Mouse (Mus musculus): ENCODE measurements around the gene Slc39a3. TPM values are rescaled to one million over a fixed set of nuclear protein-coding genes. Genes with fewer than 3 reads are reported as not detected.
"Not testable (repeated sequence)": the region's sequence is repeated elsewhere in the genome, so short reads cannot be mapped to it uniquely, and the experiment has no call there.

Gene Slc39a3
- polyA plus RNA-seq, 1 experiment from 2014 or later, result 20.0 TPM

GRCm38 (mm10) chr10:80998778-80999177 lies 38.4 kb downstream of the Slc39a3 start:
- H3K4me1 ChIP-seq, result peaks cover 15% of the 10 kb centered on the region
- no peaks in the 10 kb centered on the region for H3K36me3 ChIP-seq
- H3K4me3 ChIP-seq, result no peak overlapping the region
- no peaks in the 10 kb centered on the region for H3K9me3 ChIP-seq
- no peak overlapping the region for H3K4me2 ChIP-seq (replicated peaks)
- ATAC-seq (ENCODE audit: low FRiP score, low read depth), result no peak; the same call in 1 of the 2 replicates
- H3K9ac ChIP-seq, result no peak overlapping the region
- peaks cover 37% of the 10 kb centered on the region for H3K27me3 ChIP-seq
- H3K27ac ChIP-seq, result no peak overlapping the region
- WGBS, result 16% methylated on average over 12 of the region's 12 CpGs

GRCm38 (mm10) chr10:80998021-80998420 lies 39.2 kb downstream of the Slc39a3 start:
- peak overlapping the region; percentile 43 for H3K9ac ChIP-seq
- peaks cover 45% of the 10 kb centered on the region for H3K27me3 ChIP-seq
- ATAC-seq (ENCODE audit: low FRiP score, low read depth), result no peak
- no peak overlapping the region for H3K4me2 ChIP-seq (replicated peaks)
- peaks cover 15% of the 10 kb centered on the region for H3K4me1 ChIP-seq
- H3K4me3 ChIP-seq, result no peak overlapping the region
- H3K36me3 ChIP-seq, result no peaks in the 10 kb centered on the region
- H3K27ac ChIP-seq, result no peak overlapping the region
- H3K9me3 ChIP-seq, result no peaks in the 10 kb centered on the region
- 45% methylated on average over 14 of the region's 14 CpGs for WGBS

- Histone ChIP-seq H3K36me3 (no peaks in the 10 kb centered on the region), H3K4me2 (replicated peaks) (no peak overlapping the region), H3K9ac (no peak overlapping the region), H3K4me1 (peaks cover 15% of the 10 kb centered on the region), H3K27ac (no peak overlapping the region), H3K4me3 (no peak overlapping the region), H3K27me3 (peaks cover 45% of the 10 kb centered on the region), H3K9me3 (no peaks in the 10 kb centered on the region)
- 85% methylated on average over 8 of the region's 8 CpGs for WGBS
- ATAC-seq (ENCODE audit: low FRiP score, low read depth), result no peak
These were observed 39.9 kb downstream of the Slc39a3 start for GRCm38 (mm10) chr10:80997332-80997731.

GRCm38 (mm10) chr10:80996501-80996900 lies 40.7 kb downstream of the Slc39a3 start:
- Histone ChIP-seq H3K36me3 (no peaks in the 10 kb centered on the region), H3K9me3 (no peaks in the 10 kb centered on the region), H3K4me1 (peaks cover 15% of the 10 kb centered on the region), H3K9ac (no peak overlapping the region), H3K4me3 (no peak overlapping the region), H3K4me2 (replicated peaks) (no peak overlapping the region), H3K27ac (no peak overlapping the region), H3K27me3 (peaks cover 45% of the 10 kb centered on the region)
- WGBS, result 91% methylated on average over 8 of the region's 8 CpGs
- ATAC-seq (ENCODE audit: low FRiP score, low read depth), result no peak

GRCm38 (mm10) chr10:80995091-80995632 lies 42.1 kb downstream of the Slc39a3 start:
- H3K4me1 ChIP-seq, result peaks cover 11% of the 10 kb centered on the region
- 12% methylated on average over 21 of the region's 21 CpGs for WGBS
- H3K27ac ChIP-seq, result no peak overlapping the region
- H3K9me3 ChIP-seq, result no peaks in the 10 kb centered on the region
- 0 out of 2 replicates have a peak overlapping the region, but pooled peaks have one; percentile 25 for H3K9ac ChIP-seq
- H3K27me3 ChIP-seq, result peaks cover 42% of the 10 kb centered on the region
- H3K4me2 ChIP-seq (replicated peaks), result peak overlapping the region; percentile 44
- no peaks in the 10 kb centered on the region for H3K36me3 ChIP-seq
- peak; percentile 39; the same call in 1 of the 2 replicates for ATAC-seq (ENCODE audit: low FRiP score, low read depth)
- peak overlapping the region; percentile 12; the same call in 1 of the 2 replicates for H3K4me3 ChIP-seq

- WGBS, result 49% methylated on average over 4 of the region's 4 CpGs
- Histone ChIP-seq H3K9me3 (no peaks in the 10 kb centered on the region), H3K27me3 (peaks cover 41% of the 10 kb centered on the region), H3K9ac (0 out of 2 replicates have a peak overlapping the region, but pooled peaks have one; percentile 25), H3K4me3 (0 out of 2 replicates have a peak overlapping the region, but pooled peaks have one; percentile 12), H3K36me3 (no peaks in the 10 kb centered on the region), H3K4me1 (peaks cover 9% of the 10 kb centered on the region), H3K27ac (no peak overlapping the region), H3K4me2 (replicated peaks) (peak overlapping the region; percentile 44; the same call in 1 of the 2 replicates)
- ATAC-seq (ENCODE audit: low FRiP score, low read depth), result no peak
These were observed 42.6 kb downstream of the Slc39a3 start for GRCm38 (mm10) chr10:80994621-80995020.

- no peak overlapping the region for H3K4me3 ChIP-seq
- H3K27me3 ChIP-seq, result peaks cover 35% of the 10 kb centered on the region
- no peak for ATAC-seq (ENCODE audit: low FRiP score, low read depth)
- H3K9ac ChIP-seq, result peak overlapping the region; percentile 20; the same call in 1 of the 2 replicates
- H3K36me3 ChIP-seq, result no peaks in the 10 kb centered on the region
- no peak overlapping the region for H3K27ac ChIP-seq
- no peak overlapping the region for H3K4me2 ChIP-seq (replicated peaks)
- peaks cover 3% of the 10 kb centered on the region; the same call in 1 of the 2 replicates for H3K4me1 ChIP-seq
- 73% methylated on average over 5 of the region's 5 CpGs for WGBS
- no peaks in the 10 kb centered on the region for H3K9me3 ChIP-seq
These were observed 44.0 kb downstream of the Slc39a3 start for GRCm38 (mm10) chr10:80993276-80993675.

- Histone ChIP-seq H3K36me3 (no peaks in the 10 kb centered on the region), H3K4me3 (no peak overlapping the region), H3K9ac (no peak overlapping the region), H3K4me2 (replicated peaks) (no peak overlapping the region), H3K9me3 (no peaks in the 10 kb centered on the region), H3K27me3 (peaks cover 31% of the 10 kb centered on the region), H3K27ac (no peak overlapping the region), H3K4me1 (peaks cover 9% of the 10 kb centered on the region)
- 89% methylated on average over 1 of the region's 1 CpGs for WGBS
- no peak for ATAC-seq (ENCODE audit: low FRiP score, low read depth)
These were observed 45.3 kb downstream of the Slc39a3 start for GRCm38 (mm10) chr10:80991945-80992344.

GRCm38 (mm10) chr10:80991007-80991406 lies 46.2 kb downstream of the Slc39a3 start:
- no peaks in the 10 kb centered on the region for H3K36me3 ChIP-seq
- H3K27ac ChIP-seq, result no peak overlapping the region
- no peak for ATAC-seq (ENCODE audit: low FRiP score, low read depth)
- peaks cover 9% of the 10 kb centered on the region for H3K4me1 ChIP-seq
- WGBS, result 14% methylated on average over 3 of the region's 3 CpGs
- H3K9me3 ChIP-seq, result no peaks in the 10 kb centered on the region
- H3K4me3 ChIP-seq, result no peak overlapping the region
- no peak overlapping the region for H3K4me2 ChIP-seq (replicated peaks)
- peaks cover 39% of the 10 kb centered on the region for H3K27me3 ChIP-seq
- H3K9ac ChIP-seq, result no peak overlapping the region

- Histone ChIP-seq H3K4me3 (no peak overlapping the region), H3K9me3 (no peaks in the 10 kb centered on the region), H3K9ac (no peak overlapping the region), H3K4me2 (replicated peaks) (no peak overlapping the region), H3K27ac (no peak overlapping the region), H3K36me3 (no peaks in the 10 kb centered on the region), H3K4me1 (peaks cover 14% of the 10 kb centered on the region), H3K27me3 (peaks cover 45% of the 10 kb centered on the region)
- 77% methylated on average over 7 of the region's 7 CpGs for WGBS
- no peak for ATAC-seq (ENCODE audit: low FRiP score, low read depth)
These were observed 46.8 kb downstream of the Slc39a3 start for GRCm38 (mm10) chr10:80990406-80990805.

GRCm38 (mm10) chr10:80989854-80990253 lies 47.4 kb downstream of the Slc39a3 start:
- H3K4me2 ChIP-seq (replicated peaks); H3K9ac ChIP-seq; H3K36me3 ChIP-seq; H3K27ac ChIP-seq; H3K9me3 ChIP-seq; H3K4me3 ChIP-seq; ATAC-seq (ENCODE audit: low FRiP score, low read depth): not testable (repeated sequence)
- Histone ChIP-seq H3K4me1 (peaks cover 14% of the 10 kb centered on the region), H3K27me3 (peaks cover 51% of the 10 kb centered on the region)
- 63% methylated on average over 4 of the region's 4 CpGs for WGBS

- peaks cover 14% of the 10 kb centered on the region for H3K4me1 ChIP-seq
- H3K27me3 ChIP-seq, result peaks cover 51% of the 10 kb centered on the region
- H3K9ac ChIP-seq, result no peak overlapping the region
- H3K9me3 ChIP-seq, result no peaks in the 10 kb centered on the region
- no peak overlapping the region for H3K27ac ChIP-seq
- H3K36me3 ChIP-seq, result no peaks in the 10 kb centered on the region
- 68% methylated on average over 5 of the region's 6 CpGs for WGBS
- no peak overlapping the region for H3K4me3 ChIP-seq
- ATAC-seq (ENCODE audit: low FRiP score, low read depth), result no peak
- no peak overlapping the region for H3K4me2 ChIP-seq (replicated peaks)
These were observed 47.8 kb downstream of the Slc39a3 start for GRCm38 (mm10) chr10:80989446-80989845.
